ENCODE assay signal across 15 mouse cellular contexts in genomic region chr9:27121254-27121653, GRCm38 (mm10). TPM values are rescaled to one million over a fixed set of nuclear protein-coding genes. Genes with fewer than 3 reads are reported as not detected.
"Had no signal": no experiment of that assay in that cellular context is flagged by ENCODE, and none has a peak within 500 bp of the region (broad histone marks: within the 10 kb centered on the region; RNA-seq: fewer than 3 reads in every experiment).

No protein-coding gene starts in this region.

- H3K9ac ChIP-seq: liver, embryonic 13.5 days; liver, postnatal 0 days; lung, embryonic 15.5 days; midbrain, embryonic 15.5 days; neural tube, embryonic 12.5 days had no signal

- H3K4me2 ChIP-seq: liver, embryonic 13.5 days; lung, embryonic 15.5 days; midbrain, embryonic 11.5 days; midbrain, embryonic 15.5 days; neural tube, embryonic 12.5 days had no signal

- H3K9me3 ChIP-seq: limb, embryonic 10.5 days; liver, embryonic 13.5 days; lung, embryonic 15.5 days; midbrain, embryonic 15.5 days; neural tube, embryonic 12.5 days had no signal

- ATAC-seq: intestine, postnatal 0 days; liver, postnatal 0 days; midbrain, embryonic 15.5 days had no signal

- H3K4me1 ChIP-seq: liver, embryonic 13.5 days had no signal

- H3K4me3 ChIP-seq: left cerebral cortex, adult 2 months; limb, embryonic 10.5 days; liver, embryonic 13.5 days; lung, embryonic 15.5 days; megakaryocyte, embryonic 14.5 days; midbrain, embryonic 15.5 days; neural tube, embryonic 12.5 days had no signal

- H3K27ac ChIP-seq: left cerebral cortex, adult 2 months; limb, embryonic 10.5 days; liver, embryonic 13.5 days; lung, embryonic 15.5 days; macrophage; midbrain, embryonic 15.5 days; neural tube, embryonic 12.5 days had no signal

- H3K27me3 ChIP-seq: liver, embryonic 13.5 days; lung, embryonic 15.5 days; megakaryocyte, embryonic 14.5 days; midbrain, embryonic 15.5 days; neural tube, embryonic 12.5 days had no signal

- DNase-seq: kidney, postnatal 10 days; liver, embryonic 13.5 days; liver, postnatal 0 days; right cerebral cortex, adult 18-20 months; right cerebral cortex, postnatal 25 days; thymus, postnatal 36 days had no signal

- H3K36me3 ChIP-seq: liver, embryonic 13.5 days; lung, embryonic 15.5 days; midbrain, embryonic 15.5 days; neural tube, embryonic 12.5 days had no signal

RNA-seq across cellular contexts. Expression of gene Jam3, which starts 34.0 kb away (rescaled TPM):
- polyA plus RNA-seq: macrophage had no signal
